Mouse (Mus musculus) midbrain, embryonic 14.5 days (tissue): ENCODE data around the gene Adat3. TPM values are rescaled to one million over a fixed set of nuclear protein-coding genes. Genes with fewer than 3 reads are reported as not detected.

Source experiments
- ATAC-seq: fragments of 200-750 bp; cut with Nextera tagmentation; 2 replicates; pipeline ENCODE4 v1.8.0; 2017; ENCODE audit warnings: moderate number of reproducible peaks, moderate library complexity; ENCODE audit not compliant: low FRiP score, low TSS enrichment
- DNase-seq: peaks from one replicate; pipeline ENCODE4 v3.0.0-alpha.2; 2015
- H3K27ac ChIP-seq: fragments of 300-500 bp; sonication (generic); replicated peaks from 2 replicates; pipeline ENCODE4 v1.5.1; 2014; ENCODE audit warnings: mild to moderate bottlenecking, low read depth, low read length, moderate library complexity
- H3K27me3 ChIP-seq: fragments of 300-500 bp; sonication (generic); 2 replicates; pipeline ENCODE4 v1.6.1; 2014; ENCODE audit warnings: low read length, control low read depth, mixed read lengths; ENCODE audit not compliant: control insufficient read depth, insufficient read depth
- H3K36me3 ChIP-seq: fragments of 300-500 bp; sonication (generic); 2 replicates; pipeline ENCODE4 v1.6.1; 2014; ENCODE audit warnings: low read length, control low read depth; ENCODE audit not compliant: control insufficient read depth, insufficient read depth
- H3K4me1 ChIP-seq: fragments of 300-500 bp; sonication (generic); 2 replicates; pipeline ENCODE4 v1.6.1; 2014; ENCODE audit warnings: mild to moderate bottlenecking, antibody characterized with exemption, low read length, control low read depth; ENCODE audit not compliant: control insufficient read depth, insufficient read depth
- H3K4me2 ChIP-seq: fragments of 300-500 bp; sonication (generic); 2 replicates; pipeline ENCODE4 v1.6.1; 2014; ENCODE audit warnings: mild to moderate bottlenecking, low read length, moderate library complexity
- H3K4me3 ChIP-seq: fragments of 300-500 bp; sonication (generic); replicated peaks from 2 replicates; pipeline ENCODE4 v1.5.1; 2014; ENCODE audit warnings: low read depth, low read length
- H3K9ac ChIP-seq: fragments of 300-500 bp; sonication (generic); replicated peaks from 2 replicates; pipeline ENCODE4 v1.6.1; 2014; ENCODE audit warnings: mild to moderate bottlenecking, low read length, moderate library complexity
- H3K9me3 ChIP-seq: fragments of 300-500 bp; sonication (generic); 2 replicates; pipeline ENCODE4 v1.6.1; 2016; ENCODE audit warnings: low read length, control low read depth, mixed read lengths; ENCODE audit not compliant: control insufficient read depth
- WGBS: fragments of 180-500 bp; shearing (Covaris S2); extraction: QIAGEN DNeasy Blood & Tissue Kit; methylation state at CpG from one replicate; pipeline ENCODE4 v1.1.7; 2014; 5-methylcytosine and 5-hydroxymethylcytosine counted together
- polyA plus RNA-seq: library from polyadenylated mRNA; unstranded; fragments of >200 nt; fragmentation: Nextera tagmentation; extraction: Ambion mirVana; gene quantifications from 2 replicates; pipeline ENCODE4 v1.2.1, GENCODE M21; 2014

The Adat3 gene
- 4.9 and 5.0 TPM in 2 replicates for polyA plus RNA-seq

DNA sequence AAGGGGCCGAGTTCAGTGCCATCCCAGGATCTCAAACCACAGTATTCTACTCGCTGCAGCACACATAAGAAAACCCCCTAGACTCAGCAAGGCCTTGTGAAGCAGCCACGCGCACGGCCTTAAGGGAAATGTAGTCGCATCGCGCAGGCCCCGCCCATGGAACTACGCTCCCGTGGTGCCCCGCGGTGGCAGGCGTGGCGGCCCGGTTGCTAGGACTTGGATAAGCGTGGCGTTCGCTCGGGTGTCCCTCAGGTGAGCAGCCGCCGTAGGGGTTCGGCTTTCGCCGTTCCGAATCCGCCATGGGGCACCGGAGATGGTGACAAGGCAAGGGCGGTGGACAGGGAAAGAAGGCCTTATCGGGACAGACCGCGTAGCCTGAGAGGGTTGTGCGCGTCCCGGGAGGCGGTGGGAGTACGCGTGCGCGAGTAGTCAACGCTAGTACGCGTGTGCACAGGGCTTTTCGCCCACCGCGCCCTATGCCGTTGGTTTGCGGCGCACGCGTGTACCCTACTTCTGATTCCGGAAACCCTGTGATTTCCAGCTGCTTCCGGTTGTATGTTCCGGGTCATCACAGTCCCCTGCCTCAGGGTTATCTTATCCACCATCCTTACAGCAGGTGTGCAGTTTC, at the start of gene Adat3, which contains the start of gene Scamp4:
Gene Adat3 (plus strand): TSS at position 183 of the 628 bp plus-strand sequence.
Gene Scamp4 (plus strand): TSS at position 175 of the 628 bp plus-strand sequence.
- peak within 1 kb of the TSS; percentile 68 for H3K4me3 ChIP-seq
- under 1% methylated on average over 54 of the region's 54 CpGs for WGBS
- peak; percentile 98 for DNase-seq
- no peaks in the 10 kb centered on the region for H3K9me3 ChIP-seq
- peak within 1 kb of the TSS; percentile 94 for H3K4me2 ChIP-seq
- H3K9ac ChIP-seq = peak within 1 kb of the TSS; percentile 68
- ATAC-seq = peak; percentile 95
- no peaks in the 10 kb centered on the region for H3K27me3 ChIP-seq
- H3K4me1 ChIP-seq = peaks cover 15% of the 10 kb centered on the region
- H3K27ac ChIP-seq = peak within 1 kb of the TSS; percentile 89
- peaks cover 20% of the 10 kb centered on the region for H3K36me3 ChIP-seq

DNA sequence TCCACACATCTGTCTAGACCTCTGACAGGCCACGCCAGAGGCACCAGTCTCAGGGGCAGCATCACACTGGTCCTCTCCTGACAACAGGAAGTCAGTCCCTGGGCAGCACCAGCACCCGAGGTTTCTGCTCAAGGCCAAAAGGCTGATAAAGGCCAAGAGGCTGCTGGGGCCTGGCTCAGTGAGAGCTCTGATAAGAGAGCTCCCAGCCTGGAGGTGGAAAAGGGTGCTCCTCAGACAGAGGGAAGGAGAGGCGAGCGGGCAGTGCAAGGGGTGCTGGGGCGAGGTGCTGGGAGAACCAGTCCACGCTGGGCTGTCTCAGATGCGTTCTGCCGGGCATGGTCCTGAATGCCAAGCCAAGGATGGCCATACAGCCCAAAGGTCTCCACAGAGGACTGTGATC, 49.1 kb upstream of the Adat3 start:
- WGBS = 91% methylated on average over 8 of the region's 8 CpGs

DNA sequence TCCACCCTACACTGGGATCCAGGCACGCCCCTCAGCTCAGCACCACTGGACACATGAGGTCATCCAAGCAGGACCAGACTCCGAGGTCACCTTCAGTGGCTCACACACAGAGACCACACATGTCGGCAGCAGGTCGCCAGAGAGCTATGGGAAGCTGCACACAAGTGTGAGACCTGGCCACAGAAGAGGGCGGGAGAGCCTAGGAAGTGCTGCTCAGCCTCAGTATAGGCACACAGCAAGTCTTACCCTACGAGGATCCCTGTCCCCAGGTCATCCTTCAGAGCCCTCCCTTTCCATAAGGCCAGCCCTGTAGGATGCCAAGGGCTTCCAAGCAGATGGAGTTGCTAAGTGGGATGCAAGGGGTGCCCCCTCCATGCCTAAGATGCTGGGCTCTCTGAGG, 48.7 kb upstream of the Adat3 start:
- DNase-seq (no peak), ATAC-seq (no peak)
- no peak overlapping the region for H3K27ac ChIP-seq
- H3K27me3 ChIP-seq = no peaks in the 10 kb centered on the region
- H3K9me3 ChIP-seq = no peaks in the 10 kb centered on the region
- H3K9ac ChIP-seq = no peak overlapping the region
- H3K4me1 ChIP-seq = 0 out of 2 replicates have a peak, but pooled peaks cover 3% of the 10 kb centered on the region
- H3K36me3 ChIP-seq = peaks cover 18% of the 10 kb centered on the region
- H3K4me2 ChIP-seq = no peak overlapping the region
- no peak overlapping the region for H3K4me3 ChIP-seq
- WGBS = 95% methylated on average over 6 of the region's 6 CpGs

More for the DNA sequence above, 49.1 kb upstream of the Adat3 start:
- no peaks in the 10 kb centered on the region for H3K27me3 ChIP-seq
- H3K9me3 ChIP-seq = no peaks in the 10 kb centered on the region
- DNase-seq (no peak), ATAC-seq (no peak)
- H3K4me2 ChIP-seq = no peak overlapping the region
- no peak overlapping the region for H3K9ac ChIP-seq
- H3K36me3 ChIP-seq = peaks cover 20% of the 10 kb centered on the region
- H3K27ac ChIP-seq = no peak overlapping the region
- no peak overlapping the region for H3K4me3 ChIP-seq
- 0 out of 2 replicates have a peak, but pooled peaks cover 3% of the 10 kb centered on the region for H3K4me1 ChIP-seq

DNA sequence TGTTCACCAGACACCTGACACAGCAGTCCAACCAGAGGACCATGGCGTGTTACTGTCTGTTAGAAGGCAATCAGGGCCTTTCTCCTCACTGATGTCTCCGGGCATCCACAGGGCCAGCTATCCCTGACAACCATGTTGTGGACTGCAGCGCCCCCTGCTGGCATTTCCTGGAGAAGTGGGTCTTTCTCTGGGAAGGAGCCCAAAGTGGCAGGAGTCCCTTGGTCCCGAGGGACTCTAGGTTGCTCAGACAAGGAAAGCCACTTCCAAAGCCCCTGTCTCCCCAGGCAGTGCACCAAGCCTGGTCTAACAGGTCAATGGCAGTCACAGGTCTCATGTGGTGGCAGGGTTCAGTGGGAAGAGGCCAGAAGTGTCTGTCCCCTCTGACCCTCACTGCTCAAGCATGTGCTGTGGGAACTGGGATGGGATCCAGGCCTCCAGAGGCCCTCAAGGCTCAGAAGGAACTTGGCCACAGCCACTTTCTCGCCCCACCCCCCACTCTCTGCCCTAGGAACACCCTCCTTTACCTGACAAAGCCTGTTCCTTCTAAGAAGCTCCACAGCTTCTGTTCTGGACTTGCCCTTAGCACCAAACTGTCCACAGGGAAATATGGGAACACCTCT, 45.2 kb upstream of the Adat3 start:
- no peak overlapping the region for H3K4me2 ChIP-seq
- ATAC-seq = no peak
- no peak overlapping the region for H3K9ac ChIP-seq
- no peaks in the 10 kb centered on the region for H3K36me3 ChIP-seq
- no peaks in the 10 kb centered on the region for H3K9me3 ChIP-seq
- WGBS = 32% methylated on average over 5 of the region's 5 CpGs
- peaks cover 12% of the 10 kb centered on the region; the same call in 1 of the 2 replicates for H3K4me1 ChIP-seq
- no peak overlapping the region for H3K4me3 ChIP-seq
- no peak overlapping the region for H3K27ac ChIP-seq
- DNase-seq = peak; percentile 83
- H3K27me3 ChIP-seq = no peaks in the 10 kb centered on the region

DNA sequence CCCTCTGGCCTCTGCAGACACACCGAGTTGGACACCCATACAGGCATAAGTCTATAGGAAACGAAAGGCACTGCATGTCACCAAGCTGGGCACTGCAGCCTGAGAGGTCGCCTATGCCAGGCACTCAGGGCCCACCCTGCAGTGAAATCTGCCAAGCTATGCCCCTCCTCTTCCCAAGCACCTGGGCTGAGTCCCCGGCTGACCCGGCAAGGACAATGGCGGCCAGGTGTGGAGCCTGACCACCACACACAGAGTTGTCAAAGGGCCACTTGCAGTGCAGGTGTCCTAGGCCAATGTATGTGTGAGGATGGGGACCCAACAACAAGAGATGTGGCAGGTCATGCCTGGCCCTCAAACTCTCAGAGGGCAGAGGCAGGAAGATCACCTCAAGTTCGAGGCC, 43.2 kb upstream of the Adat3 start:
- H3K9me3 ChIP-seq = no peaks in the 10 kb centered on the region
- no peaks in the 10 kb centered on the region for H3K36me3 ChIP-seq
- H3K27ac ChIP-seq = no peak overlapping the region
- peaks cover 12% of the 10 kb centered on the region; the same call in 1 of the 2 replicates for H3K4me1 ChIP-seq
- no peak overlapping the region for H3K4me2 ChIP-seq
- 91% methylated on average over 7 of the region's 7 CpGs for WGBS
- H3K4me3 ChIP-seq = no peak overlapping the region
- H3K9ac ChIP-seq = 0 out of 2 replicates have a peak overlapping the region, but pooled peaks have one; percentile 23
- ATAC-seq = no peak
- no peaks in the 10 kb centered on the region for H3K27me3 ChIP-seq
- DNase-seq = no peak

DNA sequence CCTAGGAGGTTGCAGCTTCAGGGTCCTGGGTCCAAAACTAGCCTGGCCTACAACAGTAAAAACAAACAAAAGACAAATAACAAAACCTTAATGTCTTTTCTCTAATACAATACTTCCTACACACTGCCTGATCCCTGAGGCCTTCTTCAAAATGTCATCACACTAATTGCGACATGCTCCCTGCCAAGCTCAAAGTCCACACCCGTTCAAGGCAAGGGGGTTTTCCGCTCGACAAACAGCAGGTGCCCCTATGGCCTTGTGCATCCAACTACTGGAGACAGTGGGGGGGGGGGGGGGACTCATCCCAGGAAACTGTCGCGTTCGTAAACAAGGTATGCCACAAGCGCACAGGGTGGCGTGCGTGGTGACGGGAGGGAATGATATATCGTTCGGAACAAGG, 42.1 kb upstream of the Adat3 start:
- Histone ChIP-seq H3K9ac (peak overlapping the region; percentile 96), H3K4me2 (peak overlapping the region; percentile 94), H3K9me3 (no peaks in the 10 kb centered on the region), H3K27me3 (no peaks in the 10 kb centered on the region), H3K36me3 (no peaks in the 10 kb centered on the region), H3K27ac (peak overlapping the region; percentile 93; the same call in 1 of the 2 replicates), H3K4me1 (peaks cover 12% of the 10 kb centered on the region; the same call in 1 of the 2 replicates), H3K4me3 (peak overlapping the region; percentile 97)
- ATAC-seq = no peak
- no peak for DNase-seq
- WGBS = 2% methylated on average over 13 of the region's 13 CpGs

DNA sequence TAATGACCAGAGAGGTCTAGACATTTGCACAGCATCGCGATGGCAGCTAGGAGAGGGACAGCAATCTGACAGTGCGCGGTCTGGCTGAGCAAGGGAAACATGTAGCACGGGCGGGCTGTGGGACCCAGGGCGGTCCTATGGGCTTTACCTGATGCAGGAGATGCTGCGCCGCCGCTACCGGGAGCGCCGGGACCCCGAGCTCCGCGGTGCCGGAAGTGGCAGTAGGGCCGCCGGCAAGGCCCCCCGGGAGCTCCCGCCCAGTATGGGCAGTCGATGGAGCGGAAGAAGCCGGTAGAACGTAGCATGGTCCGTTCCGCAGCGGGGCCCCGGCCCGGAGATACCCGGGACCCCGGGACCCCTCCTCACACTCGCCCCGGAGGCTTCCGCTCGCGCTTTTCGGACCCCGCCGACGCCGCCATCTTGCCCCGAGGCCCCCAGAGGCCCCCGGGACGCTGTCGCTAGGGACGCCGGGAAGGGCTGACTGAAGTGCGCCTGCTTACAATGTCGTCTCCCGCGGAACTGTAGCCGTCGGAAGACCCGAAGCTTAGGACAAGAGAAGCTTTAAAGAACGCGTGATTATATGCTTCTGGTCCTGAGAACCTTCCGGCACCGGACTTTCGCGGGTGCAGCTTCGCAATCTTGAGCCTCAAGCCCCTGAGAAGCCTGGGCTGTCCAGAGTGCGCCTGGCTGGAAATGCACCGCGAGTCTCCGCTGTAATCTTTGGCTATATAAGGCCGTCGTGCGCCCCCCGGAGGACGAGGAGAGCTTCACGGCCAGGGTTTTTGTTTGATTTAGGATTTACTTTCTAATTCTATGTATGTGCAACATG, 41.4 kb upstream of the Adat3 start, which contains the start of gene Rexo1:
Gene Rexo1 (minus strand): TSS at position 445 of the 829 bp plus-strand sequence.
- under 1% methylated on average over 72 of the region's 72 CpGs for WGBS
- peak; percentile 80 for ATAC-seq
- Histone ChIP-seq H3K4me1 (peaks cover 12% of the 10 kb centered on the region; the same call in 1 of the 2 replicates), H3K9ac (peak within 1 kb of the TSS; percentile 96), H3K36me3 (no peaks in the 10 kb centered on the region), H3K4me3 (peak within 1 kb of the TSS; percentile 97), H3K4me2 (peak within 1 kb of the TSS; percentile 94), H3K9me3 (no peaks in the 10 kb centered on the region), H3K27me3 (no peaks in the 10 kb centered on the region), H3K27ac (peak within 1 kb of the TSS; percentile 93)
- DNase-seq = peak; percentile 97

DNA sequence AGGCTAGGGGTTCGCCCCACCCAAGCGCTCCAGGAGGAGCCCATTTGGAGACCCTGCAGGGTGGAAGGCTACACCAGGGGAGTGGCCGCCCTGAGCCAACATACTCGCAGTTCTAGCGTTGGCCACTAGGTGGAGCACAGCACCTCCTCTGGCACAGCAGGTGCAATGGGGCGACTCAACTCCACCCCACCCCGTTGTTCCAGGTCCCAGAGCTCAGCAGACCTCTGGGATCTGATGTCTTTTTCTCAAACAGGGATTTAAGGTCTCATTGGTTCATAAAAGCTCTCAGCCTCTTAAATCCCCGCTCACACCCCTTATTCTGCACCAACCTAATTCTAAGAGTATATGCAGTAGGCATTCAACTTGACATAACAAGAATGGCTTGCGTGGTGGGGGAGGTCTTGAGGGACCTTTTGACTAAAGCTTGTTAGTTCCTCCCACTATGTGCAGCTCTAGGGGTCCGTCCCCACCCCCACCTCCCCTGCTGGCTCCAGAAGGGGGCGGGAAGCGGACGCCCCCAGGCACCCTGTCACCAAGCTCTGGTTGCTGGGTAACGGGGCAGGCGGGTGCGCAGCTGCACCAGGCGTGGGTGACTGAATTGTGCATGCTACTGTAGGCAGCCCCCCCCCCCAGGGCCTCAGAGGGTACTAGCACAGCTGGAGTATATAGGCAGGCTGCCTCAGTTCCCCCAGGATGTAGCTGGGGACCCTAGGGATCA, 36.1 kb upstream of the Adat3 start:
- H3K4me1 ChIP-seq = peaks cover 22% of the 10 kb centered on the region

More for the DNA sequence above, 36.1 kb upstream of the Adat3 start:
- WGBS = 5% methylated on average over 17 of the region's 17 CpGs
- DNase-seq (peak; percentile 91), ATAC-seq (peak; percentile 61; the same call in 1 of the 2 replicates)
- Histone ChIP-seq H3K4me3 (0 out of 2 replicates have a peak overlapping the region, but pooled peaks have one; percentile 2), H3K9ac (0 out of 2 replicates have a peak overlapping the region, but pooled peaks have one; percentile 23), H3K4me2 (peak overlapping the region; percentile 48), H3K27ac (peak overlapping the region; percentile 81), H3K36me3 (peaks cover 10% of the 10 kb centered on the region), H3K27me3 (no peaks in the 10 kb centered on the region), H3K9me3 (no peaks in the 10 kb centered on the region)
